Mouse (Mus musculus) forebrain, embryonic 15.5 days (tissue): ENCODE data around the gene Dach1. TPM values are rescaled to one million over a fixed set of nuclear protein-coding genes. Genes with fewer than 3 reads are reported as not detected.

Experiments used
- ATAC-seq: fragments of 200-750 bp; cut with Nextera tagmentation; replicated peaks from 2 replicates; pipeline ENCODE4 v1.8.0; 2017; ENCODE audit warnings: mild to moderate bottlenecking, moderate TSS enrichment, moderate library complexity
- H3K27ac ChIP-seq: fragments of 300-500 bp; sonication (generic); replicated peaks from 2 replicates; pipeline ENCODE4 v1.5.1; 2015; ENCODE audit warnings: mild to moderate bottlenecking, inconsistent platforms
- H3K27me3 ChIP-seq: fragments of 300-500 bp; sonication (generic); 2 replicates; pipeline ENCODE4 v1.6.1; 2015; ENCODE audit warnings: inconsistent platforms
- H3K36me3 ChIP-seq: fragments of 300-500 bp; sonication (generic); 2 replicates; pipeline ENCODE4 v1.6.1; 2015; ENCODE audit warnings: mild to moderate bottlenecking, inconsistent platforms
- H3K4me1 ChIP-seq: fragments of 300-500 bp; sonication (generic); 2 replicates; pipeline ENCODE4 v1.6.1; 2015; ENCODE audit warnings: inconsistent platforms
- H3K4me2 ChIP-seq: fragments of 300-500 bp; sonication (generic); replicated peaks from 2 replicates; pipeline ENCODE4 v1.6.1; 2015; ENCODE audit warnings: mild to moderate bottlenecking, inconsistent platforms
- H3K4me3 ChIP-seq: fragments of 300-500 bp; sonication (generic); 2 replicates; pipeline ENCODE4 v1.5.1; 2015; ENCODE audit warnings: mild to moderate bottlenecking, inconsistent platforms
- H3K9ac ChIP-seq: fragments of 300-500 bp; sonication (generic); replicated peaks from 2 replicates; pipeline ENCODE4 v1.6.1; 2015; ENCODE audit warnings: mild to moderate bottlenecking, inconsistent platforms
- H3K9me3 ChIP-seq: fragments of 300-500 bp; sonication (generic); 2 replicates; pipeline ENCODE4 v1.6.1; 2016; ENCODE audit warnings: inconsistent platforms
- WGBS: fragments of 180-500 bp; shearing (Covaris S2); methylation state at CpG from one replicate; pipeline ENCODE4 v1.1.7; 2015; ENCODE audit warnings: mixed read lengths; 5-methylcytosine and 5-hydroxymethylcytosine counted together
- polyA plus RNA-seq: library from polyadenylated mRNA; unstranded; fragments of >200 nt; fragmentation: Nextera tagmentation; extraction: Ambion mirVana; gene quantifications from 2 replicates; pipeline ENCODE4 v1.2.1, GENCODE M21; 2015

Dach1 gene
- polyA plus RNA-seq, 1 experiment from 2014 or later, result 7.8 TPM

DNA sequence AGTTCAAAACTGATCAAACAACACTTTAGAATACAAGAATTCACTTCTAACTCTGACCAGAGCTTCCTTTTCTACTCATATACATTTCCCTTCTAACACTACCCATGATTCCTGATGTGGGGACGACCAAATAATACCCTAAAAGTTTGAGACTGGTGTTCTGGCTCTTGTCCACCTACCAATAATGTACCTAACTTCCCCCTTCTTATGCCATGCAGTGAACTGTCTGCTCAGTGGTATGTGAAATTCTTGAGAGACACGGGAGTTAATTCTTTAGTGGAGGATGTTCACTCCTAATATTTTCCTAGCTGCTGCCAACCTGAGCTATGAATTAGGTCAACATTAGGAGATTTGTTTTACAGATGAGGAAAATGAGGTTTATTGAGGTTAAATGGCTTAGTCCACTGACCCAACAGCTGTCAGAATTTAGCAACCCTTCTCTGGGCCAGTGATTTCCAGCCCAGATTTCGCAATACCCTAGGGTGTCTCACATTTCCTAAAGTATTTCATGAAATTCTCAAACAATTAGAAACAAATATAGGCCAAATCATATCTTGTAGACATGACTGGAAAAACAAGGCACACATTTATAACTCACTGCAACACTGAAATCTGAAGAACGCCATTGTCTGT, 102.2 kb downstream of the Dach1 start:
- Histone ChIP-seq H3K4me2 (no peak overlapping the region), H3K27me3 (no peaks in the 10 kb centered on the region), H3K27ac (no peak overlapping the region), H3K4me3 (no peak overlapping the region), H3K4me1 (peaks cover 18% of the 10 kb centered on the region), H3K36me3 (no peaks in the 10 kb centered on the region), H3K9ac (no peak overlapping the region), H3K9me3 (no peaks in the 10 kb centered on the region)
- 84% methylated on average over 4 of the region's 4 CpGs for WGBS
- no peak for ATAC-seq

DNA sequence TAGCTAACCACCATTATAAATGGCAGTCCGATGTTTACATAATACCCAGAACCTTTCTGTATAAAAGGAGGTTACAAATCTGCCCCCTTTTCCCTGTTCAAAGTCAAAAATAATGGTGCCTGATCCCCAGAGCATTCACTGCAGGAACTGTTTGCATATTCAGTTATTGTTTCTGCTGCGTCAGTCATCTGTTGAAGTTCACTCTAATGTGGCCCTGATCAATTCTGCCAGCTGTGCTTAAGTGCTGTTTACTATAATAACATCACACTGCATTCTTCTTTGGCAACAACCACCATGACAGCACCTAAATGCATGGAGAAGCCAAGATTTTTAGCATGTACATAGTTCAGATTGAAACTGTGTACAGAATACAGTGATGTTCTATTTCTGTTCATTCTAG, 105.4 kb downstream of the Dach1 start:
- 14% methylated on average over 2 of the region's 2 CpGs for WGBS
- Histone ChIP-seq H3K4me3 (no peak overlapping the region), H3K27me3 (no peaks in the 10 kb centered on the region), H3K36me3 (no peaks in the 10 kb centered on the region), H3K27ac (no peak overlapping the region), H3K9ac (no peak overlapping the region), H3K4me1 (peaks cover 4% of the 10 kb centered on the region), H3K4me2 (no peak overlapping the region), H3K9me3 (no peaks in the 10 kb centered on the region)
- no peak for ATAC-seq

DNA sequence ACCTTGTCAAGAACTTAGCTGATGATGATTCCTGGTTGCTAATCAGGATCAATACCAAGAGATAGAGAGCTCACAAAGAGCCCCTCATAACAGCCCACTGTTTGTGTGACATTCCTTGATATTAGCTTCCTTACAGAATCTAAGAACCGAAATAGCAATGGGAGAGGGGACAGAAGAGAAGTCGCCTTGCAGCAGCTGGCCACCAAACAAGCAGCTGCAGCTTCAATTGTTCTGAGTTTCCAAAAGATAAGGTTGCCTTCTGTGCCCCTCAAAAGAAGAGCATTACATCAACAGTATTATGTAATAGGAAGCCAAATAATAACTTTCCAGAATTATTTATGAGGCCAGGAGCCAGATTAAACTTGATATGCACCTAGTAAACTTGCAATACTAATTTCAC, 120.2 kb downstream of the Dach1 start:
- peaks cover 12% of the 10 kb centered on the region for H3K4me1 ChIP-seq
- WGBS, result 12% methylated on average over 2 of the region's 2 CpGs
- H3K27ac ChIP-seq, result no peak overlapping the region
- no peak overlapping the region for H3K9ac ChIP-seq
- no peaks in the 10 kb centered on the region for H3K27me3 ChIP-seq
- H3K9me3 ChIP-seq, result no peaks in the 10 kb centered on the region
- no peak overlapping the region for H3K4me3 ChIP-seq
- ATAC-seq, result no peak
- H3K36me3 ChIP-seq, result no peaks in the 10 kb centered on the region
- no peak overlapping the region for H3K4me2 ChIP-seq

DNA sequence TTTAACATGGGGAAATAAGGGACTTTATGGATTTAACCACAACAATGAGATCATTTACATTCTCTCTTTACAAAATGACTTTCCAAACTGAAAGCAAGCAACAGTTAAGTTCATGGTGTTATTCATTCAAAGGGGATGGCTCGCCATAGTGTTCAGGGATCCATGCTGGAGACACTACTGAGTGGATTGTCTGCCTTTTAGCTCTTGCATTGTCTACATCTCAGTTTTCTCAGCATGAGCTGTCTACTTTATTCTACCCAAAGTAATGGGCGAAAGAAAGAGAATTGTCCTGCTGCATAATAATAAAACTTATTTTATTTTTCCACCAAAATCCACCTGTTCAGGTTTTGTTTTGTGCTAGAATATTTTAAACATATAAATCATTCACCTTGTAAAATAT, 121.2 kb downstream of the Dach1 start:
- no peaks in the 10 kb centered on the region for H3K27me3 ChIP-seq
- no peak overlapping the region for H3K27ac ChIP-seq
- no peak overlapping the region for H3K4me3 ChIP-seq
- H3K9ac ChIP-seq, result no peak overlapping the region
- no peaks in the 10 kb centered on the region for H3K36me3 ChIP-seq
- H3K4me2 ChIP-seq, result no peak overlapping the region
- 27% methylated on average over 2 of the region's 2 CpGs for WGBS
- peaks cover 12% of the 10 kb centered on the region for H3K4me1 ChIP-seq
- H3K9me3 ChIP-seq, result no peaks in the 10 kb centered on the region
- no peak for ATAC-seq

DNA sequence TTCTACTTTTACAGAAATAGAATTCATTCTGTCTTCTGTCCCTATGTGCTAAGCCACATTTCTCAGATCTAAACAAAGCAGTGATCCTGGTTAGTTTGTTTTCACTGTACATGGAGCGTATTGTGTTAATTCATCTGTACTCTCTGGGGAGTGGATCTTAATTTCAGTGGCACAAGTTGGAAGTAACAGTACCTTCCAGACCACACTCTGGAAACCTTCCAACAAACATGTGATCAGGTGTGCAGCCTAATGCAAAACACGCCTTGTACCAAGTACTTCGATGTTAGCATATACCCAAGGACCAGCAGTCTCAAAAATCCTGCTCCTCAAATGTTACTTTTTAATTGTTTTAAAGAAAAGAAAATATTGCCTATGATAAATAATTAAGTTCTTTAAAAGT, 121.9 kb downstream of the Dach1 start:
- Histone ChIP-seq H3K9me3 (no peaks in the 10 kb centered on the region), H3K9ac (no peak overlapping the region), H3K4me3 (no peak overlapping the region), H3K36me3 (no peaks in the 10 kb centered on the region), H3K4me2 (no peak overlapping the region), H3K27me3 (no peaks in the 10 kb centered on the region), H3K4me1 (peaks cover 12% of the 10 kb centered on the region), H3K27ac (no peak overlapping the region)
- ATAC-seq, result no peak
- 34% methylated on average over 3 of the region's 3 CpGs for WGBS

DNA sequence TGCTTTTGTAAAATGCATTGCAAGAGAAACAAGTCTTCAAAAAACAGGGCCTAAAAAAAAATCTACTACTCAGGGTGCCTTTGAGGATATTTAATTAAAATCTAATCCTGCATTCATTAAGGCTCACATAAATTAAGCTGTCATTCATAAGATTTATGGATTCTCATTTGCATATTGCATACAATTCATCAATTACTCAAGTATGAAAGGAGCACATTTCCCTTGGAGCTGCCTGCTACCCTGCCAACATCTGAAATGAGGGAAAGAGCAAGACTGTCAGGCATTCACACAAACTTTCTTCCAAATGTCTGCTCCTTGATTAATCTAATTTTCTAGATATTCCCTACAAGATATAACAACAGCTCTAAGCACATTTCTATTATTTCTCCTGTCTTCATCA, 122.6 kb downstream of the Dach1 start:
- Histone ChIP-seq H3K9me3 (no peaks in the 10 kb centered on the region), H3K4me3 (no peak overlapping the region), H3K27ac (no peak overlapping the region), H3K27me3 (no peaks in the 10 kb centered on the region), H3K4me1 (peaks cover 12% of the 10 kb centered on the region), H3K4me2 (no peak overlapping the region), H3K9ac (no peak overlapping the region), H3K36me3 (no peaks in the 10 kb centered on the region)
- ATAC-seq, result no peak

DNA sequence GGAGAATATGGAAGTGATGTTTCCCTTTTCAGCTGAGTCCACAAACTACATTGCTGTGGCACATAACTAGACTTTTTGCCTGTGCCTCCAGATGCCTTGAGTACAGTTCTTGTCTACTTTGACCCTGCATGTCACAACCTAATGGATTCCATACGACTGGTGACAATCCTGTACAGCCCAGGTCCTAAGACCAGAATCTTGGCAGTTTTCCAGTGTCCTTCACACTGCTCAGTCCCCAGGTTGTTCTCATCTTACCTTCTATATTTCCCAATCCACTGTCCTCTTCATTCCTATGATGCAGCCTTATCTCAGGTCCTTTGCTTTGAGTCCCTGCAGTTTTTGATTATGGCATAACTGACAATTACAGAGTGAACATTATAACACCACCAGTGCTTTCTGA, 131.0 kb downstream of the Dach1 start:
- no peak overlapping the region for H3K9ac ChIP-seq
- no peaks in the 10 kb centered on the region for H3K27me3 ChIP-seq
- ATAC-seq, result no peak
- H3K4me1 ChIP-seq, result no peaks in the 10 kb centered on the region
- 51% methylated on average over 1 of the region's 1 CpGs for WGBS
- no peak overlapping the region for H3K27ac ChIP-seq
- H3K9me3 ChIP-seq, result no peaks in the 10 kb centered on the region
- H3K4me2 ChIP-seq, result no peak overlapping the region
- H3K4me3 ChIP-seq, result no peak overlapping the region
- H3K36me3 ChIP-seq, result no peaks in the 10 kb centered on the region

DNA sequence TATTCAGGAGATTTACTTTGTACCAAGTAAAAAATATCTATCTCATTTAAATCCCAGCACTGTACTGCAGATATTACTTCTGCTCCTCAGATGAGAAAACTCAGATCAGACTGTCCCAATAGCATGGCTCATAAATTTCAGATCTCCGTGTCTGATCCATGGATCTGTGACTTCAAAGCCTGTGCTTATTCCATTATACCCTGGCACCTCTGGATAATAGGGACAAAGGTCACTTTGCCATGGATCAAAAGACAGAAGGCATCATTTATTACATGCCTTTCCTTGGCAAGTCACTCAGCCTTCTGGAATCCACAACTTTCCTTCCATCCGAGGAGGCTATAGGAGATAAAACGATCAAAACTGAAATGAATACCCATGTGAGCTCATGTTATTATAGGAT, 132.4 kb downstream of the Dach1 start:
- H3K4me3 ChIP-seq, result no peak overlapping the region
- H3K4me1 ChIP-seq, result no peaks in the 10 kb centered on the region
- H3K27ac ChIP-seq, result no peak overlapping the region
- ATAC-seq, result no peak
- WGBS, result 43% methylated on average over 3 of the region's 3 CpGs
- no peaks in the 10 kb centered on the region for H3K36me3 ChIP-seq
- no peak overlapping the region for H3K9ac ChIP-seq
- H3K4me2 ChIP-seq, result no peak overlapping the region
- H3K9me3 ChIP-seq, result no peaks in the 10 kb centered on the region
- no peaks in the 10 kb centered on the region for H3K27me3 ChIP-seq

DNA sequence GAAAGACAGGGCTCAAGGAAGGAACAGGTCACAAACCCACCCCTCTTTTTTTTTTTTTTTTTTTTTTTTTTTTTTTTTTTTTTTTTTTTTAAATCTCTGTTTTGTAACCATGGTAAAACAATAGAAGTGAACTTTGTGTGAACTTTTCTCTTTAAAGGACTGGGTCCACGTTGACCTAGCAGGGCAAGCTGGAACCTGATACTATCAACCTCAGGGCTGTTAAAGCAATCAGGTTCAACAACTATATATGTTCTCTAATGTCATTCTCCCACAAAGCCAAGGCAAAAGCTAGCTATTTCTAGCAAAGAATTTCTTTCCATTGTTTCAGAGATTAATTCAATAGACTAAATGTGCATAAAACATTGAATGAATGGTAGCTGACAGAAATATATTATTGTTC, 134.3 kb downstream of the Dach1 start:
- 0% methylated on average over 1 of the region's 1 CpGs for WGBS
- H3K9me3 ChIP-seq, result no peaks in the 10 kb centered on the region
- no peak overlapping the region for H3K9ac ChIP-seq
- H3K4me2 ChIP-seq, result no peak overlapping the region
- H3K36me3 ChIP-seq, result no peaks in the 10 kb centered on the region
- no peak overlapping the region for H3K4me3 ChIP-seq
- no peaks in the 10 kb centered on the region for H3K4me1 ChIP-seq
- H3K27ac ChIP-seq, result no peak overlapping the region
- H3K27me3 ChIP-seq, result no peaks in the 10 kb centered on the region
- ATAC-seq, result no peak

DNA sequence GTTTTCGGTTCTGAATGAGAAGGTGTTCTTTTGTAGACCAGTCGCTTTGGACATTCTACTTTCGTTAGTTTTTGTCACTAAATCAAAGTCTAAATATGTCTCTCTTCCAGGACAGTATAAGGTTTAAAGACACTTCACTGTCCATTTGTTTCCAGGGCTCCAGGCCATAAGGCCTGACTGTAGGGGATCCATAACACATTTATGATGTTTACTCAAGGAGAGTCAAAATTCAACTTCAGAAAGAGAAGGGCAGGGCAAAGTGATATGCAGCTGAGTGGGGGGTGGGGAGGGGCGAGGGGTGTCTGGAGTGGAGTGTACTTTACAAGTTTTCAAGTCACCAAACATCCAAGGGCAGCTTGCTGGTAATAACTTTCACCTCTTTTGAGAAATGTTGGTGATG, 146.0 kb downstream of the Dach1 start:
- Histone ChIP-seq H3K4me3 (no peak overlapping the region), H3K4me1 (0 out of 2 replicates have a peak, but pooled peaks cover 2% of the 10 kb centered on the region), H3K9me3 (no peaks in the 10 kb centered on the region), H3K27me3 (no peaks in the 10 kb centered on the region), H3K36me3 (no peaks in the 10 kb centered on the region), H3K9ac (no peak overlapping the region), H3K27ac (no peak overlapping the region), H3K4me2 (no peak overlapping the region)
- no peak for ATAC-seq
- 75% methylated on average over 4 of the region's 4 CpGs for WGBS

DNA sequence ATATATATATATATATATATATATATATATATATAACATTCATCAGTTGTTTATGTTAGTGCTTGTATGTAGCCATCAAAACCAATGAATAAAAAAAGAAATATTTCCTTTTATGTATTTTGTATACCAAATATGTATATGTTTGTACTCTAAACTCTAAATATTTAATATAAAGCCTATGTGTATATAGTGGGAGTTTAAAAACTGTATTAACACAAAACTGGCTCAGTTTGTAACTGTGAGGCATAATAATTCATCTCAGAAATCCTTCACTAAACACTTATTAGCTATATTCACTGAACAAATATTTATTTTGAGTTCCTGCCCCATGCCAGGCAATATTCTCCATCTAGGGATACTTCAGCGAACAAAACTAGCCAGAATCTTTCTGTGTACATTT, 155.5 kb downstream of the Dach1 start:
- Histone ChIP-seq H3K9me3 (no peaks in the 10 kb centered on the region), H3K9ac (no peak overlapping the region), H3K4me1 (0 out of 2 replicates have a peak, but pooled peaks cover 1% of the 10 kb centered on the region), H3K4me2 (no peak overlapping the region), H3K4me3 (no peak overlapping the region), H3K36me3 (no peaks in the 10 kb centered on the region), H3K27ac (no peak overlapping the region), H3K27me3 (no peaks in the 10 kb centered on the region)
- 96% methylated on average over 1 of the region's 1 CpGs for WGBS
- ATAC-seq, result no peak

DNA sequence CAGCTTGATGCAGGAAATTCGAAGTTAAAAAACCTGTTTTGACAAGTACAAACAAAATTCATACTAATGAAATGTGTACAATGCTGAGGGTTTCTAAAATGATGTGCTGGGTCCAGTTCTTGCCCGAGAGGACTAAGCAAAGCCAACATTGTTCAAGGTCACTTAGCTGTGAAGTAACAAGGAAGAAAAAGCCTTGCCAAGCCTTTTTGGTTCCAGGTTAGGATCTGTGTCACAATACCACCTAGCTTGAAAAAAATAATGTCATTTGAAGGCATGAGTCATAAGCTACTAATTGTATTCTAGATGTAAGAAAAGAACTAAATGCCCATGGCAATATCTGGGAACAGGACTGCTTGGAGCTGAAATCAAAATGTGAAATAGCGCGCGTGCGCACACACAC, 161.1 kb downstream of the Dach1 start:
- ATAC-seq, result no peak
- Histone ChIP-seq H3K27ac (no peak overlapping the region), H3K9me3 (no peaks in the 10 kb centered on the region), H3K4me2 (no peak overlapping the region), H3K4me3 (no peak overlapping the region), H3K4me1 (no peaks in the 10 kb centered on the region), H3K9ac (no peak overlapping the region), H3K36me3 (no peaks in the 10 kb centered on the region), H3K27me3 (no peaks in the 10 kb centered on the region)
- 60% methylated on average over 6 of the region's 6 CpGs for WGBS

DNA sequence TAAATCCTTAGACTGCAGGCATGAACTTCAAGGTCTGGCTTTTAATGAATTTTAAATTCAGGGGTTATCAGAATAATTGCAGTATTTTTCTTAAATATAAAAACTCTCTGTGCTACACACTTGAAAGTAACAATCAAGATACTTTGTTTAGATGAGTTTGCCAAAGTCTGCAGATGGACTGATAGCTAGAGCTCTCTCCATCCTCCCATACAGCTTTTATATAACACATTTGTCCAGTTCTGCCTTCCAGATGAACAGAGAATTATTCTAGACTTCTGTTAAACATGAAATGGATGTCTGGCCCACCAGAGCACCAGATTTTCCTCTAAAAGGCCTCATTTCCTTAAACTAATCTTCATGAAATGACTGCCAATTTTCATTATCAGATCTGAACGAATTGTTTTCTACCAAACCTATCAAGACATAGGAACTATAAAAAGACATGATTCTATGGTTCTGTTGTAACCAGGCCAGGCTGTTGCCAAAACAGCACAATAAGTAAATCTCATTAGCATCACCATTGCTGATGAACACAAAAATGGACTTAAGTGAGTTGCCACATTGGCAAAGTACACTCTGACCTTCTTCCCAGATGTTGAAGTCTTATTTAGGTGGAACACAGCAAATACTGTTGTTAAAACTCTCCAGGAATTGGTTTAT, 167.4 kb downstream of the Dach1 start:
- peaks cover 3% of the 10 kb centered on the region; the same call in 1 of the 2 replicates for H3K4me1 ChIP-seq
- H3K27me3 ChIP-seq, result no peaks in the 10 kb centered on the region
- WGBS, result 22% methylated on average over 1 of the region's 1 CpGs
- no peak for ATAC-seq
- no peak overlapping the region for H3K4me2 ChIP-seq
- no peaks in the 10 kb centered on the region for H3K9me3 ChIP-seq
- H3K36me3 ChIP-seq, result no peaks in the 10 kb centered on the region
- no peak overlapping the region for H3K27ac ChIP-seq
- H3K4me3 ChIP-seq, result no peak overlapping the region
- H3K9ac ChIP-seq, result no peak overlapping the region
